Mouse (Mus musculus) ES-Bruce4 (cell line): Measurements from ENCODE around the gene Gm815. TPM values are rescaled to one million over a fixed set of nuclear protein-coding genes. Genes with fewer than 3 reads are reported as not detected.

Source experiments
- H3K27ac ChIP-seq: 2 replicates; pipeline ENCODE4 v1.5.1; 2012; ENCODE audit warnings: low read length, inconsistent platforms; ENCODE audit not compliant: insufficient read depth
- H3K27me3 ChIP-seq: 2 replicates; pipeline ENCODE4 v1.6.1; 2012; ENCODE audit warnings: mild to moderate bottlenecking, low read length, inconsistent platforms; ENCODE audit not compliant: control insufficient read depth, poor library complexity, insufficient read depth, severe bottlenecking
- H3K36me3 ChIP-seq: 2 replicates; pipeline ENCODE4 v1.6.1; 2012; ENCODE audit warnings: inconsistent platforms, mild to moderate bottlenecking, low read length, moderate library complexity; ENCODE audit not compliant: control insufficient read depth, poor library complexity, insufficient read depth, severe bottlenecking
- H3K4me1 ChIP-seq: one replicate; pipeline ENCODE4 v1.8.1; 2011; ENCODE audit warnings: low read length; ENCODE audit not compliant: control insufficient read depth, insufficient read depth
- H3K4me3 ChIP-seq: 2 replicates; pipeline ENCODE4 v1.5.1; 2011; ENCODE audit warnings: low read depth, mild to moderate bottlenecking, low read length
- H3K9ac ChIP-seq: 2 replicates; pipeline ENCODE4 v1.6.1; 2012; ENCODE audit warnings: low read depth, mild to moderate bottlenecking, inconsistent platforms; ENCODE audit not compliant: poor library complexity, severe bottlenecking
- H3K9me3 ChIP-seq: replicated peaks from 2 replicates; pipeline ENCODE4 v1.6.1; 2012; ENCODE audit warnings: mild to moderate bottlenecking, low read length, inconsistent platforms; ENCODE audit not compliant: control insufficient read depth, poor library complexity, insufficient read depth, severe bottlenecking
- CTCF ChIP-seq: IDR thresholded peaks from one replicate; pipeline ENCODE4 v1.8.1; 2011; ENCODE audit warnings: low read depth, low read length
- EP300 ChIP-seq: IDR thresholded peaks from 2 replicates; pipeline ENCODE4 v1.6.1; 2011; ENCODE audit warnings: low read depth, low read length; ENCODE audit not compliant: insufficient read depth
- POLR2A ChIP-seq: IDR thresholded peaks from one replicate; pipeline ENCODE4 v1.8.1; 2011; ENCODE audit warnings: low read length; ENCODE audit not compliant: insufficient read depth
- polyA plus RNA-seq: library from polyadenylated mRNA; stranded (reverse); fragments of >200 nt; gene quantifications from 2 replicates; pipeline ENCODE4 v1.2.4, GENCODE M21; 2011; ENCODE audit warnings: low read depth; ENCODE audit not compliant: missing spikeins, insufficient read depth, insufficient read length

Gene Gm815
- polyA plus RNA-seq, 1 experiment = not detected

DNA sequence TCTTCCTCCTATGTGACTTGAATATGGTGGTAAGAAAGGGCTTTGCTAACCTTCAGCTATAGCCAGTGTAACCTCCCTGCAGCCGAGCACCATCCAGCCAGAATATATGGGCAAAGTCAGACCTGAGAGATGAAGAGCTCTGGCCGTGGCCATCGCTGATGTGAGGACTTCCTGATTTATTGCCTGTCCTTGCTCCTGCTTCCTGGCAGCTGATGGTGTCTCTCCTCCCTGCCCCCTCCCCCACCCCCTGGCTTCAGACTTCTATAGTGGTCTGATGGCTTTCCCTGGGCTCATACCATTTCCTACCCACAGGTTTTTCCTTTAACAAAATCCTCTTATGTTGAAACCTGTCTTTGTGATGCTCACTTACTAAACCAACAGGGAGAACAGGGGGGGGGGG is 14.6 kb upstream of the Gm815 start:
- Histone ChIP-seq H3K27ac (no peak overlapping the region), H3K27me3 (no peaks in the 10 kb centered on the region), H3K9me3 (no peaks in the 10 kb centered on the region), H3K4me1 (peaks cover 2% of the 10 kb centered on the region), H3K9ac (no peak overlapping the region), H3K36me3 (no peaks in the 10 kb centered on the region), H3K4me3 (no peak overlapping the region)
- no peak for TF ChIP-seq EP300
- no peak for TF ChIP-seq POLR2A
- TF ChIP-seq CTCF = no peak

DNA sequence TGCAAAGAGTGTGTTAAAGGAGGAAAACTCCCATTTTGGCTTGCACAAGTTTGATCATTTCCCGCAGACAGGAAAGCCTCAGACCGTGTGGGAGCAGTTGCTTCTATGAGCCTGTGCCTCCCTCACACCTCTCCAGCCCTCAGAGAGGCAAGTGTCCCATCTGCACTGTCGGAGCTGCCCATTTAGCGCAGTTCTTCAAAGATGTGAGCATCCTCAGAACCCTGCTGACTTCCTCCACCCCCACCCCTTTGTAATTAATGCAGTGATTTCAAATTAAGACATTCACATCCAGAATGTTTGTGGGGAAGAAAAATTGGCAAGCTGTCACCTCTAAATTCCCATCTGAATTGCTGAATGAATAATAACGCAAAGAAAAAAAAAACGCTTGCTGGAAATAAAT is 12.8 kb upstream of the Gm815 start:
- H3K4me3 ChIP-seq = no peak overlapping the region
- peaks cover 3% of the 10 kb centered on the region for H3K4me1 ChIP-seq
- H3K9ac ChIP-seq = no peak overlapping the region
- H3K9me3 ChIP-seq = no peaks in the 10 kb centered on the region
- no peak overlapping the region for H3K27ac ChIP-seq
- TF ChIP-seq CTCF (no peak), POLR2A (no peak), EP300 (no peak)
- H3K27me3 ChIP-seq = no peaks in the 10 kb centered on the region
- no peaks in the 10 kb centered on the region for H3K36me3 ChIP-seq

DNA sequence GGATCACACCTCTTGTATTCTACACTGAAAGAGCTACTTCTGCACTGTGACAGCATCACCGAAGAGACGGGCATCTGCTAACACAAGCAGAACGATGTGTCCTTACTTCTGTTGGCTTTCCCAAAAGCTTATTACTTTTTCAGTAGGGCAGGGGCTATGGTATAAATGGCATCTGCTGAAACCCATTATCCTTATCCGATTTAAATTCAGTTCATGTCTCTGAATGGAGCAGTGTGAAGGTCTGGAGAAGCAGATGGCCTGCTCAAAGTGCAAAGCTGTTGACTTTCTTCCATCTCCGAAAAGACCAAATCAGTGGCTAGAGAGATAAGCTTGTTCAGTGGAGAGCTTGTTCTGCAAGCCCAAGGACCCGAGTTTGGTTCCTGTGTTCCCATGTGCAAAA is 10.1 kb upstream of the Gm815 start:
- Histone ChIP-seq H3K27me3 (no peaks in the 10 kb centered on the region), H3K9ac (no peak overlapping the region), H3K9me3 (no peaks in the 10 kb centered on the region), H3K36me3 (no peaks in the 10 kb centered on the region), H3K27ac (no peak overlapping the region), H3K4me3 (no peak overlapping the region), H3K4me1 (peaks cover 3% of the 10 kb centered on the region)
- TF ChIP-seq EP300 = no peak
- TF ChIP-seq POLR2A = no peak
- no peak for TF ChIP-seq CTCF

DNA sequence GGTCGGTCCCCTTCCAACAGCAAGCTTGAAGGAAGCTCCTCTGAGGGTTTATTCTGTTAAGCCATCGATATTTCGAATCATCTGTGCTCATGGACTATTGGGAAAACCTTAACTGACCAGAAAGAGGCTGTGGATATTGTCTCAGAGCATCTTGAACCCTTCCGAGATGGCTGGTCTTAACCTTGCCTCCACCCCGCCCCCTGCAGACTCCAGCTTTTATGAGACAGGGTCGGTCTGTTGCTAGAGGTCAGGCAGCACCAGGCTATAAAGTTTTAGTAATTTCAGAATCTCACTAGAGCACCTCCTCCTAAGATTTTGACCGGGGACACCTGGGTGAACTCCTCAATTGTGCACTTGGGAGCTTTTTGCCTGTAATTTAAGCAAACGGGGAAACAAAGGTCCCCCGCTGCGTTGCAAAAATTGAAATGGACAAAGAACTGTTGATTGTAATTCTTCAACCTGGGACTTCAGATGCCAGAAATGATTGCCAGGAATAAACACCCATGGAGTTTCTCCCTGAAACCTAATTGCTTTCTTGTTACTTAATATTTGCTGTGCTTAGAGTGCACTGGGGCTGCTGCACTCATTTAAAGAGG is 8.4 kb upstream of the Gm815 start:
- H3K27me3 ChIP-seq = no peaks in the 10 kb centered on the region
- no peaks in the 10 kb centered on the region for H3K36me3 ChIP-seq
- H3K4me3 ChIP-seq = no peak overlapping the region
- H3K9ac ChIP-seq = no peak overlapping the region
- H3K27ac ChIP-seq = no peak overlapping the region
- H3K4me1 ChIP-seq = peaks cover 1% of the 10 kb centered on the region
- no peaks in the 10 kb centered on the region for H3K9me3 ChIP-seq
- no peak for TF ChIP-seq CTCF
- TF ChIP-seq POLR2A = no peak
- no peak for TF ChIP-seq EP300

DNA sequence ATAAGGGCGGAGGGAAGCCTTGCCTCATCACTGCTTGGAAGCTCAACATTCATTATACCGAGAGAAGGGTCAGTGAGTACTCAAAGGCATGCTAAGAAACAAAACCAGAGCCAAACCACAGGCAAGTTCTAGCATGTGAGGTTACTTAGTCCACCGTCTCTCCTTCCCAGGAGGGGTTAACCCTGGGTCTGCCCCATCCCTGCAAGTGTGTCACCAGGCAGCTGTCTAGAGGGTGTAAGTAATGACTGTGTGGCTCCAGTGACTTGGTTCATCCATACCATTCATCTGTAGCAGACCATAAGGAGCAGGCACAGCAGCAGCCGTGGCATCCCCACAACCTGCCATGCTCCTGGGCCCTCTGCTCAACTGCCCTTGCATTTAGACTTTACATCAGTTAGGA is 5.8 kb upstream of the Gm815 start:
- Histone ChIP-seq H3K27ac (no peak overlapping the region), H3K27me3 (no peaks in the 10 kb centered on the region), H3K9ac (no peak overlapping the region), H3K4me3 (no peak overlapping the region), H3K4me1 (peaks cover 1% of the 10 kb centered on the region), H3K36me3 (no peaks in the 10 kb centered on the region), H3K9me3 (no peaks in the 10 kb centered on the region)
- TF ChIP-seq EP300 = no peak
- no peak for TF ChIP-seq POLR2A
- TF ChIP-seq CTCF = no peak

DNA sequence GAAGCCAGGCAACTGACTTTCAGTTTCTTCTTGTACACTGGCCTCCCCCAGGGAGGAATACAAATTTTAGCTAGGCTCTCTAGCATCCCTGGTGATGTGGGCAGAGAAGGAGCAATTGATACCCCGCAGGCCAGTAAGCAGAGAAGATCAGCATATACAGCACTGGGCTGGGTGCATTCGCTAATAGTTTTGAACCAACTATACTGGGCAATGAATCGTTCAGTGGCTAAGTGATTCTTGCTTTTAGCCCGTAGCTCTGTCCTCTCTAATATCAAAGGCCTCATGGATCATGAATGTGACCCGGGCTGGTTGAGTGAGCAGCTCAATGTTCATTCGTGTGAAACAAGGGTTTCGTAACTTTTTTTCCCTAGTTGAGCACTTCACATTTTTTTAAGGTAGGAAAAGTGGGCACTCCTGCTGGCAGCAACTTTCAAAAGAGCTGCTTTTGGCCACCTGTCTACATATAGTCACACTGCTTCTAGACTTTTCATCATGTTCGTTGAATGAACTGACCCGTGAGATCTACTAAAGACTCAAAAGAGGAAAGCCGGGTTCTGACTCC is 3.7 kb upstream of the Gm815 start:
- Histone ChIP-seq H3K36me3 (no peaks in the 10 kb centered on the region), H3K4me1 (no peaks in the 10 kb centered on the region), H3K27ac (no peak overlapping the region), H3K27me3 (no peaks in the 10 kb centered on the region), H3K9me3 (no peaks in the 10 kb centered on the region), H3K4me3 (no peak overlapping the region), H3K9ac (no peak overlapping the region)
- TF ChIP-seq POLR2A (no peak), CTCF (no peak), EP300 (no peak)
